Mouse (Mus musculus) embryonic fibroblast, embryonic 13.5 days (primary cell): Measurements from ENCODE around the gene Olfr507.
"Not testable (repeated sequence)": the region's sequence is repeated elsewhere in the genome, so short reads cannot be mapped to it uniquely, and the experiment has no call there.

Source experiments
- CTCF ChIP-seq: IDR thresholded peaks from 2 replicates; pipeline ENCODE4 v1.5.1; 2011; ENCODE audit warnings: mild to moderate bottlenecking, control low read depth, low read length, moderate library complexity, borderline replicate concordance; ENCODE audit not compliant: insufficient read depth
- POLR2A ChIP-seq: IDR thresholded peaks from 2 replicates; pipeline ENCODE4 v1.6.1; 2011; ENCODE audit warnings: low read depth, mild to moderate bottlenecking, control low read depth, low read length, moderate library complexity

GRCm38 (mm10) chr7:108601916-108602315, 19.7 kb upstream of the Olfr507 start:
- not testable (repeated sequence) for TF ChIP-seq CTCF, POLR2A
